Mouse (Mus musculus) lung, postnatal 0 days (tissue): Measurements from ENCODE around the gene Bcl2l12. TPM values are rescaled to one million over a fixed set of nuclear protein-coding genes. Genes with fewer than 3 reads are reported as not detected.
A peak's percentile ranks its signal among the peaks of the same experiment; 100 is the strongest.

Experiments used
- ATAC-seq: fragments of 200-750 bp; cut with Nextera tagmentation; 2 replicates; pipeline ENCODE4 v1.8.0; 2017; ENCODE audit warnings: moderate library complexity
- DNase-seq: peaks from one replicate; pipeline ENCODE4 v3.0.0-alpha.2; 2016; ENCODE audit warnings: low spot score
- H3K27ac ChIP-seq: fragments of 300-500 bp; sonication (generic); 2 replicates; pipeline ENCODE4 v1.5.1; 2014; ENCODE audit warnings: antibody characterized with exemption, mild to moderate bottlenecking, low read length, mixed read lengths
- H3K27me3 ChIP-seq: fragments of 300-500 bp; sonication (generic); replicated peaks from 2 replicates; pipeline ENCODE4 v1.6.1; 2014; ENCODE audit warnings: low read length, mixed read lengths; ENCODE audit not compliant: insufficient read depth
- H3K36me3 ChIP-seq: fragments of 300-500 bp; sonication (generic); 2 replicates; pipeline ENCODE4 v1.6.1; 2014; ENCODE audit warnings: low read length, mixed read lengths; ENCODE audit not compliant: insufficient read depth
- H3K4me1 ChIP-seq: fragments of 300-500 bp; sonication (generic); 2 replicates; pipeline ENCODE4 v1.6.1; 2014; ENCODE audit warnings: antibody characterized with exemption, low read depth, low read length, mixed read lengths; ENCODE audit not compliant: insufficient read depth
- H3K4me2 ChIP-seq: fragments of 300-500 bp; sonication (generic); replicated peaks from 2 replicates; pipeline ENCODE4 v1.6.1; 2014; ENCODE audit warnings: low read depth, mild to moderate bottlenecking, low read length, moderate library complexity, mixed read lengths
- H3K4me3 ChIP-seq: fragments of 300-500 bp; sonication (generic); 2 replicates; pipeline ENCODE4 v1.5.1; 2014; ENCODE audit warnings: low read depth, low read length
- H3K9ac ChIP-seq: fragments of 300-500 bp; sonication (generic); replicated peaks from 2 replicates; pipeline ENCODE4 v1.6.1; 2014; ENCODE audit warnings: low read depth, mild to moderate bottlenecking
- H3K9me3 ChIP-seq: fragments of 300-500 bp; sonication (generic); 2 replicates; pipeline ENCODE4 v1.6.1; 2016; ENCODE audit warnings: low read length, mixed read lengths
- CTCF ChIP-seq: IDR thresholded peaks from 2 replicates; pipeline ENCODE4 v1.5.1; 2016; ENCODE audit warnings: antibody characterized with exemption, mild to moderate bottlenecking
- EP300 ChIP-seq: IDR thresholded peaks from 2 replicates; pipeline ENCODE4 v1.6.1; 2016; ENCODE audit warnings: antibody characterized with exemption, mild to moderate bottlenecking, control low read depth
- WGBS: fragments of 180-500 bp; shearing (Covaris S2); extraction: QIAGEN DNeasy Blood & Tissue Kit; methylation state at CpG from one replicate; pipeline ENCODE4 v1.1.7; 2014; 5-methylcytosine and 5-hydroxymethylcytosine counted together
- polyA plus RNA-seq: library from polyadenylated mRNA; unstranded; fragments of >200 nt; fragmentation: Nextera tagmentation; extraction: Ambion mirVana; gene quantifications from 2 replicates; pipeline ENCODE4 v1.2.1, GENCODE M21; 2015

Bcl2l12 gene
- polyA plus RNA-seq, 1 experiment from 2014 or later: 29.0 TPM

DNA sequence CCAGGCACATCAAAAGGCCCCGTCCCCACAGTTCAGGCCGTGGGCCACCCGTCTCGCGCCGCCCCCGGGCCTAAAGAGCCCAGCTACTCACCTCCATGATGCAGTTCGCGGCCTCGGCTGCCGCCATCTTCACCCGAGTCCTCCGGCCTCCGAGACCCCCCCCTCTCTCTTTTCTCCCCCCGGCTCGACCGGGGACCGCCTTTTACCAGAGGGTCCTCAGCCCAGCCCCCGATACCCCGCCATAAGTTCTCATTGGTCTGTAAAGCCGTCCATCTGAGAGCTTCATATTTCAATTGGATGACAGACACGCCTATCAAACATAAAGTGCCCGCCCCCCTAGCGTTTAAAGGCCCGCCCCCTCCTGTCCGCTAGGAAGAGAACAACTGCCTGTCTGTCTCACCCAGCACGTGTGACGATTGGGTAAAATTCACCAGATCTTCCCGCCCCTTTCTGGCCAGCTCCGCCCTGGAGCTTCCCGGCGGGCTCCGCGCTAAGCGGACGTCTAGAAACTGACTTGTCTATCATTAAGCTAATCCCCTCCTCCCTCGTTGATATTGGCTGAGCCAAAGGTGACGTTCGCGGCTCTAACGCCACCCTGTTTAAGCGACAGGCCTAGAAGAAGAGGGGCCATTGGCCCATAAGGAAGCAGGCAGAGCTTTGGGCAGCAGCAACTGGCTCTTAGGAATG, 12.2 kb downstream of the Bcl2l12 start, which contains the start of gene Prmt1:
Gene Prmt1 (minus strand): TSS at position 377 of the 687 bp plus-strand sequence.
- 1% methylated on average over 39 of the region's 42 CpGs for WGBS
- peak within 1 kb of the TSS; percentile 64 for H3K4me3 ChIP-seq
- H3K36me3 ChIP-seq: 0 out of 2 replicates have a peak, but pooled peaks cover 6% of the 10 kb centered on the region
- H3K27me3 ChIP-seq: no peaks in the 10 kb centered on the region
- peak; percentile 81 for TF ChIP-seq EP300
- TF ChIP-seq CTCF: no peak
- peak within 1 kb of the TSS; percentile 81 for H3K27ac ChIP-seq
- no peaks in the 10 kb centered on the region for H3K9me3 ChIP-seq
- peak within 1 kb of the TSS; percentile 72 for H3K4me2 ChIP-seq
- no peaks in the 10 kb centered on the region; the same call in 1 of the 2 replicates for H3K4me1 ChIP-seq
- DNase-seq (peak; percentile 100), ATAC-seq (peak; percentile 95)
- peak within 1 kb of the TSS; percentile 43 for H3K9ac ChIP-seq

DNA sequence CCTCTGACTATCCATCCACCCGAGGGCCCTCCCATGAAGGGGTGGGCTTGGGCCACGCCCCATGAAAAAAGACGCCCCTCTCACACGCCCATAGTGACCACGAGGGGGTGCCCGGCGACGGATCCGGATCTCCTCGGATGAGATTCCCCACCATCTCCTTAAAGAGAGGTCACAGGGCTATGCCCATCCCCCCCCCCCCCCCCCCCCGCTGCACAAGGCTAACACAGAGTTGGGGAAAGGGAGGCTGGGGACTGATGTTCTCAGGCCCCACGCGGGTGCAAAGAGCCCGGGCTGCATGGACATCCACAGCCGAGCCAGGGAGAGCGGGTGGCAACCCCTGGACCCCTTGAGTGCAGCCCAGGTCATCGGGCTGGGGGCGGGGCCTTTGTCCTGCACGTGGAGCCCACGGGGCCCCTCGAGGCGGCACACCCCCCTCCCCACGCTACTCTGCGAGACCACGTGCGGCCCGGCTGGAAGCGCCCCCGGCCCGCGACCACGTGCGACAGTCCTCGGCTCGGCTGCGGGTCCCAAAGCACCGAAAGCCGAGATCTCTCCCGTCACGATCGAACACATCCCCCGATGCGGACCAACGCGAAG, 12.8 kb downstream of the Bcl2l12 start:
- ATAC-seq (peak; percentile 2; the same call in 1 of the 2 replicates), DNase-seq (peak; percentile 76)
- Histone ChIP-seq H3K36me3 (0 out of 2 replicates have a peak, but pooled peaks cover 6% of the 10 kb centered on the region), H3K27ac (peak overlapping the region; percentile 80), H3K27me3 (no peaks in the 10 kb centered on the region), H3K4me3 (peak overlapping the region; percentile 64), H3K9me3 (no peaks in the 10 kb centered on the region), H3K4me1 (no peaks in the 10 kb centered on the region; the same call in 1 of the 2 replicates), H3K9ac (peak overlapping the region; percentile 41), H3K4me2 (peak overlapping the region; percentile 72)
- TF ChIP-seq CTCF (peak; percentile 55), EP300 (no peak)
- 1% methylated on average over 31 of the region's 45 CpGs for WGBS

DNA sequence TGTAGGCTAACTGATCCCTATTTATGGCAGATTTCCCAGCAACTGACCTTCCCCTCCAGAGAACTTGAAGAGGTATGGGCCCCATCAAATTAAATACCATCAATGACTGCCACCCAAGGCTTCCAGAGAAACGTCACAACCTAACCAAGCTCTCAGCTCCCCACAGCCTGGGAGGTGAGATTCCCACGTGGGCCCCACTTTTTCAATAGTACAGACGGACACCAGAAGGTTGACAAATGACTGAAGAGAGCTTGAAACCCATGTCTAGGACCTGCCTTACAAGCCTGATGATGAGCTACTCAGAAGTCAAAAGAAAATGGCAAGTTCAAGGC, 13.7 kb downstream of the Bcl2l12 start:
- 36% methylated on average over 3 of the region's 3 CpGs for WGBS
- no peak for ATAC-seq
- no peaks in the 10 kb centered on the region for H3K27me3 ChIP-seq
- H3K4me2 ChIP-seq: no peak overlapping the region
- H3K4me3 ChIP-seq: no peak overlapping the region
- H3K9ac ChIP-seq: no peak overlapping the region
- H3K27ac ChIP-seq: no peak overlapping the region
- DNase-seq: no peak
- no peaks in the 10 kb centered on the region; the same call in 1 of the 2 replicates for H3K4me1 ChIP-seq
- 0 out of 2 replicates have a peak, but pooled peaks cover 14% of the 10 kb centered on the region for H3K36me3 ChIP-seq
- no peaks in the 10 kb centered on the region for H3K9me3 ChIP-seq
- TF ChIP-seq CTCF: no peak

DNA sequence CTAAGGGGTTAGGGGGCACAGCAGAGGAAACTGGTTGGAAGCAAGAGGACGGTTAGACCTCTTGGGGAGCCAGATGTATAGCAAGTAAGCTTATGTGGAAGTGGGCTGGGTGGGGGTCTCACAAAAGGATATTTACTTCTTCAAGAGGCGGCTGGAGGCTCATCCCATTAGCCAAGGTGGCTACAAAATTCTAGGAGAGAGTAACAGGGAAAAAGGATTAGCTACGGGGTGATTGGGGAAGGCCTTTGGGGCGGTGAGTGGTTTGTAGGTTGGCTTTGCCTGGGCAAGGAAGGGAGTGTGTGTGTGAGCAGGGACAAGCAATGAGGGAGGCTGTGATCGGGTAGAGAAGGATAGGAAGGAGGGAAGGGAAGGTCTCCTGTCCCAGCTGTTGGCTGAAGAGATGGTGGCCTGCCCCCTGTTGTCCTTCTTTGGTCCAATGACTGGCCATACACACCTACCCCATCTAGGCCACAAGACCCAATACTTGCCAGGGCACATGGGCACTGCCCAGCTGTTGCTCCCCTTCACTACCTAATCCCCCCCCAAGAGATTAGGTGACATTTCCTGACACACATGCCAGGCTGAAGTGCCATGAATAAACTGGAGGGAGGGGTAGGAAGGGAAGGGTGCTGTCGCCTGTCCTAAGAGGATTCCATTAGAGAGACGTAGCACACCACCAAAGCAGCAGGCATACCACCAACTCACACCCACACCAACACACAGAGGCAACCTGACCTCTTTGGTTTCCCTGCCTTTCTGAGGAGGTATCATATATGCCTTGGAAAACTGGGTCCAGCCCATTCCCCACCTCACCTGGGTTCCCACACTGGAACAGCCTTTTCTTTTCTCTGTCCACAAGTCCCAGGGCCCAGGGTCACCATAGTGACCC, 14.3 kb downstream of the Bcl2l12 start:
- Histone ChIP-seq H3K27ac (no peak overlapping the region), H3K4me1 (no peaks in the 10 kb centered on the region; the same call in 1 of the 2 replicates), H3K9ac (no peak overlapping the region), H3K9me3 (no peaks in the 10 kb centered on the region), H3K4me2 (no peak overlapping the region), H3K27me3 (no peaks in the 10 kb centered on the region), H3K4me3 (no peak overlapping the region), H3K36me3 (0 out of 2 replicates have a peak, but pooled peaks cover 18% of the 10 kb centered on the region)
- ATAC-seq: no peak
- no peak for DNase-seq
- no peak for TF ChIP-seq EP300
- TF ChIP-seq CTCF: no peak
- WGBS: 66% methylated on average over 7 of the region's 7 CpGs

DNA sequence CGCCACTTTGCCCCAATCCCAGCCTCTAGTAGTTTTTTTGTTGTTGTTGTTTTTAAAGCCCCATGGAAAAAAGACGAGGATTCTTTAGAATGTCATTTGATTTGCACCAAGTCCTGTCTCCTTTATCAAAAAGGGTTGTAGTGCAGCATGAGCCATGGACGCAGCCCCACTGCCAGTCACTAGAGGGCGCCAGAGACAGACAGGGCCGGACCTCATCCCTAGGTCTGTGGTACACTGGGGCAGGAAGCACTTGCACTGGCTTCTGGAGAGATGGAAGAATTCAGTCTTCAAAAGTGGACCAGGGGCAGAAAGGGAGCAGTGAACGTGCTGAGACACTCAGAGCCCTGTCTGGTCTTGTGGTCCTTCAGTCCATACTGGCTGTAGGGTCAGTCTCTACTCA, 15.4 kb downstream of the Bcl2l12 start:
- 24% methylated on average over 6 of the region's 6 CpGs for WGBS
- Histone ChIP-seq H3K4me2 (no peak overlapping the region), H3K27ac (no peak overlapping the region), H3K4me1 (no peaks in the 10 kb centered on the region; the same call in 1 of the 2 replicates), H3K27me3 (no peaks in the 10 kb centered on the region), H3K9ac (no peak overlapping the region), H3K9me3 (no peaks in the 10 kb centered on the region), H3K36me3 (peaks cover 18% of the 10 kb centered on the region; the same call in 1 of the 2 replicates), H3K4me3 (no peak overlapping the region)
- peak; percentile 87 for DNase-seq
- TF ChIP-seq CTCF (peak; percentile 98), EP300 (no peak)
- no peak for ATAC-seq

DNA sequence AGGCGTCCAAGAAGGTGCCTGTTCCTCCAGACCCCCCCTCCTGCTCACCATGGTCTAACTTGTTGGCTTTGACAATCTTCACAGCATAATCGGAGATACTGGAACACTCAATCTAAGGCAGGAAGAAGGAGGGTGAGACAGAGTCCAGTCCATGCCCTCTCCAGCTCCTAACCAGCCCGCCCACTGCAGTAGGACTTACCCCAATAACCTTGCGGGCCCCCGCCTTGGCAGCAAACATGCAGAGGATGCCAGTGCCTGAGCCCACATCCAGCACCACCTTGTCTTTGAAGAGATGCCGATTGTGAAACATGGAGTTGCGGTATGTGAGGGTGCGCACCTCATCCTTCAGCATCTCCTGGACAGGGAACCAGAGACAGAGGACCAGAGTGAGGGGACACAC, 17.0 kb downstream of the Bcl2l12 start:
- no peaks in the 10 kb centered on the region for H3K4me1 ChIP-seq

More for the DNA sequence above, 17.0 kb downstream of the Bcl2l12 start:
- no peak for ATAC-seq
- H3K27ac ChIP-seq: no peak overlapping the region
- H3K4me3 ChIP-seq: no peak overlapping the region
- DNase-seq: no peak
- H3K27me3 ChIP-seq: no peaks in the 10 kb centered on the region
- no peak overlapping the region for H3K9ac ChIP-seq
- H3K4me2 ChIP-seq: no peak overlapping the region
- TF ChIP-seq CTCF (no peak), EP300 (no peak)
- H3K9me3 ChIP-seq: no peaks in the 10 kb centered on the region
- 97% methylated on average over 8 of the region's 8 CpGs for WGBS
- H3K36me3 ChIP-seq: peaks cover 22% of the 10 kb centered on the region
